Mouse (Mus musculus) limb, embryonic 15.5 days (tissue): ENCODE data around the gene Snx5. TPM values are rescaled to one million over a fixed set of nuclear protein-coding genes. Genes with fewer than 3 reads are reported as not detected.
A peak's percentile ranks its signal among the peaks of the same experiment; 100 is the strongest.

Experiments
- ATAC-seq: fragments of 200-750 bp; cut with Nextera tagmentation; 2 replicates; pipeline ENCODE4 v1.8.0; 2017; ENCODE audit warnings: low read depth, moderate TSS enrichment; ENCODE audit not compliant: insufficient number of reproducible peaks, low FRiP score, low TSS enrichment
- H3K27ac ChIP-seq: fragments of 300-500 bp; sonication (generic); 2 replicates; pipeline ENCODE4 v1.5.1; 2015; ENCODE audit warnings: moderate library complexity, mild to moderate bottlenecking, inconsistent platforms
- H3K27me3 ChIP-seq: fragments of 300-500 bp; sonication (generic); 2 replicates; pipeline ENCODE4 v1.6.1; 2015; ENCODE audit warnings: inconsistent platforms
- H3K36me3 ChIP-seq: fragments of 300-500 bp; sonication (generic); 2 replicates; pipeline ENCODE4 v1.6.1; 2015; ENCODE audit warnings: inconsistent platforms
- H3K4me1 ChIP-seq: fragments of 300-500 bp; sonication (generic); 2 replicates; pipeline ENCODE4 v1.6.1; 2015; ENCODE audit warnings: inconsistent platforms
- H3K4me2 ChIP-seq: fragments of 300-500 bp; sonication (generic); 2 replicates; pipeline ENCODE4 v1.6.1; 2015; ENCODE audit warnings: mild to moderate bottlenecking, inconsistent platforms
- H3K4me3 ChIP-seq: fragments of 300-500 bp; sonication (generic); 2 replicates; pipeline ENCODE4 v1.5.1; 2015; ENCODE audit warnings: mild to moderate bottlenecking, inconsistent platforms
- H3K9ac ChIP-seq: fragments of 300-500 bp; sonication (generic); 2 replicates; pipeline ENCODE4 v1.6.1; 2015; ENCODE audit warnings: inconsistent platforms
- H3K9me3 ChIP-seq: fragments of 300-500 bp; sonication (generic); 2 replicates; pipeline ENCODE4 v1.6.1; 2016; ENCODE audit warnings: inconsistent platforms
- WGBS: fragments of 180-500 bp; shearing (Covaris S2); methylation state at CpG from one replicate; pipeline ENCODE4 v1.1.7; 2015; 5-methylcytosine and 5-hydroxymethylcytosine counted together
- polyA plus RNA-seq: library from polyadenylated mRNA; unstranded; fragments of >200 nt; fragmentation: Nextera tagmentation; extraction: Ambion mirVana; gene quantifications from 2 replicates; pipeline ENCODE4 v1.2.1, GENCODE M21; 2015

The Snx5 gene
- polyA plus RNA-seq, 1 experiment from 2014 or later, result 120 TPM

DNA sequence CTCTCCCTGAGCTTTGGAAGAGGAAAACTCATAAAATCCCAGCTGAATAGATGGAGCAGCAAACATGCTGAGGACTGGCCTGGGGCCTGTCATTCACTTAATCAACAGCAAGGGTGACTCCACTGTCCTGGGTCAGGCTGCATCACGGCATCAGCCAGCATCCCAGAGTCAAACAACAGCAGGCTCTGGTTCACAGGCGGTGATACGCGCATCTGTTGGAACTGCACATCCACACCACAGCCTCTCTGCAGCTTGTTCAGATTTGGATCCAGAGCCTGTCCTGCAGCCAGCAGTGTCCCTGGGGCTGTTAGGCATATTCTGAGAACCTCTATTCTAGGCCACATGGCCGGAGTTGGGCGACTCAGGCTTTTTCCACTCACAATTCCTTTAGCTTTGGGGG, 32.4 kb downstream of the Snx5 start:
- peak; percentile 32; the same call in 1 of the 2 replicates for ATAC-seq
- Histone ChIP-seq H3K4me1 (peaks cover 35% of the 10 kb centered on the region), H3K9ac (no peak overlapping the region), H3K36me3 (no peaks in the 10 kb centered on the region), H3K9me3 (no peaks in the 10 kb centered on the region), H3K27ac (peak overlapping the region; percentile 83), H3K4me2 (no peak overlapping the region), H3K4me3 (no peak overlapping the region), H3K27me3 (no peaks in the 10 kb centered on the region)
- WGBS, result 49% methylated on average over 6 of the region's 6 CpGs

- no peak overlapping the region for H3K4me3 ChIP-seq
- peaks cover 35% of the 10 kb centered on the region for H3K4me1 ChIP-seq
- 57% methylated on average over 9 of the region's 9 CpGs for WGBS
- H3K4me2 ChIP-seq, result no peak overlapping the region
- H3K9ac ChIP-seq, result no peak overlapping the region
- H3K27ac ChIP-seq, result no peak overlapping the region
- no peaks in the 10 kb centered on the region for H3K9me3 ChIP-seq
- no peak for ATAC-seq
- H3K27me3 ChIP-seq, result no peaks in the 10 kb centered on the region
- H3K36me3 ChIP-seq, result no peaks in the 10 kb centered on the region
Measured at GRCm38 (mm10) chr2:144236791-144237584, 33.7 kb downstream of the Snx5 start.

- no peak for ATAC-seq
- no peak overlapping the region for H3K4me3 ChIP-seq
- no peaks in the 10 kb centered on the region for H3K9me3 ChIP-seq
- no peak overlapping the region for H3K27ac ChIP-seq
- H3K36me3 ChIP-seq, result no peaks in the 10 kb centered on the region
- 56% methylated on average over 3 of the region's 3 CpGs for WGBS
- H3K27me3 ChIP-seq, result no peaks in the 10 kb centered on the region
- peaks cover 35% of the 10 kb centered on the region for H3K4me1 ChIP-seq
- H3K4me2 ChIP-seq, result no peak overlapping the region
- no peak overlapping the region for H3K9ac ChIP-seq
Measured at GRCm38 (mm10) chr2:144235776-144236175, 34.9 kb downstream of the Snx5 start.

DNA sequence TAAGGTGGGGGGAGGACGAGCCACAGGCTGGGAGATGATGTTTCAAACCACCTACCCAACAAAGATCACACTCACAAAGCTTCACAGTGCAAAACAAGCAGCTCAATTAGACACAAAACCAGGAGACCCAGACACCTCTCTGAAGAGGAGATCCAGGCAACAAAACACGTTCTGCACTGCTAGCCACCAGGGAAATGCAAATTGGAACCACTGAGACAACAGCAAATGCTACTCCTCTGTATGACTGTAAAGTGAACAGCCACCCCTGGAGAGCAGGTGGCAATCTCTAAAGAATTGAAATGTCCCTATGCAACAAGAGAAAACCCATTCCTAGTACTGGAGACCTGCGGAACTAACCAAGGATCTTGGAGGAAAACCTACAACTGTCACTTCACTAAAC, 37.2 kb downstream of the Snx5 start:
- Histone ChIP-seq H3K27me3 (no peaks in the 10 kb centered on the region), H3K9ac (no peak overlapping the region), H3K4me3 (no peak overlapping the region), H3K4me2 (no peak overlapping the region), H3K9me3 (no peaks in the 10 kb centered on the region), H3K4me1 (peaks cover 20% of the 10 kb centered on the region), H3K36me3 (no peaks in the 10 kb centered on the region), H3K27ac (no peak overlapping the region)
- 66% methylated on average over 3 of the region's 3 CpGs for WGBS
- ATAC-seq, result no peak

- no peaks in the 10 kb centered on the region for H3K36me3 ChIP-seq
- H3K9ac ChIP-seq, result no peak overlapping the region
- WGBS, result 61% methylated on average over 5 of the region's 5 CpGs
- H3K27me3 ChIP-seq, result no peaks in the 10 kb centered on the region
- H3K4me2 ChIP-seq, result no peak overlapping the region
- no peak overlapping the region for H3K27ac ChIP-seq
- H3K9me3 ChIP-seq, result no peaks in the 10 kb centered on the region
- ATAC-seq, result no peak
- no peak overlapping the region for H3K4me3 ChIP-seq
- H3K4me1 ChIP-seq, result peaks cover 7% of the 10 kb centered on the region
Measured at GRCm38 (mm10) chr2:144231115-144231514, 39.6 kb downstream of the Snx5 start.

DNA sequence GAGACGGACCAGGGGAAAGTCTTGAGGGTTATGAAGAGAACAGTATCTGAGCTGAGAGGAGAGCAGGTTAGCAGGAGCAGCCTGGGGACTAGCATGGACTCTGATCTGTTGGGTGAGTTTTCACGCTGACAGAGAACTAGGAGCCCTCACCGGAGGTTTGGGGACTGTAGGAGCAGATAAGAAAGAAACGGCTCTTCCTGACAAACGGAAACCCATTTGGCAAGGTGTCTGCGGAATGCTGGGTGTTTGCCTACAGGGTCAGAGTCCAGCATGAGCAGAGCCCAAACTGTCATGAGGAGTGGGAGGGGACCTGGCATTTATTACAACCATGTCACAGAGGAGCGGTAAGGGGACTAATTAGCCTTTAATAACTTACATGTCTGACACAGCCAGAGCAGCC, 40.2 kb downstream of the Snx5 start:
- no peak for ATAC-seq
- H3K9me3 ChIP-seq, result no peaks in the 10 kb centered on the region
- H3K4me3 ChIP-seq, result no peak overlapping the region
- H3K4me2 ChIP-seq, result no peak overlapping the region
- H3K27me3 ChIP-seq, result no peaks in the 10 kb centered on the region
- peaks cover 2% of the 10 kb centered on the region; the same call in 1 of the 2 replicates for H3K4me1 ChIP-seq
- no peak overlapping the region for H3K9ac ChIP-seq
- H3K36me3 ChIP-seq, result no peaks in the 10 kb centered on the region
- WGBS, result 35% methylated on average over 7 of the region's 7 CpGs
- H3K27ac ChIP-seq, result no peak overlapping the region

DNA sequence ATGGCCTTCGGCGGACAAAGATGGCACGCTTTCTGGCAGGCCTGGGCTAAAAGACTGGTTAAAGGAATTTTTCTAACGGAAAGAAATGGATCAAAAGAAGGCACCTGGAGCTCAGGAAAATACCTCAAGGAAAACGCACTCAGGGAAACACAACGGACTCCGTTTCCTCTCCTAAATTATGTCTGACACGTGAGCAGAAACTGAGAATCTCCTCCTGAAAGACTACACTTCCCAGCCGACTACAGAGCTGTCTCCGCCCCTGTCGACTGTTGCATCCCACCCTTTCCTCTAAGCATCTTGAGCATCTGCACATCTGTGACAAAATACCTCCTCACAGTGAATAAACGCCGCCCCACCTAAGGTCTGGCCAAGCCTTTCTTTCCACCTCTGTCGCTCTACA, 41.1 kb downstream of the Snx5 start:
- no peak for ATAC-seq
- Histone ChIP-seq H3K4me3 (no peak overlapping the region), H3K36me3 (no peaks in the 10 kb centered on the region), H3K9ac (no peak overlapping the region), H3K9me3 (no peaks in the 10 kb centered on the region), H3K4me2 (no peak overlapping the region), H3K27ac (no peak overlapping the region), H3K4me1 (peaks cover 7% of the 10 kb centered on the region), H3K27me3 (no peaks in the 10 kb centered on the region)
- 72% methylated on average over 14 of the region's 14 CpGs for WGBS

- Histone ChIP-seq H3K9ac (no peak overlapping the region), H3K4me1 (peaks cover 9% of the 10 kb centered on the region), H3K4me2 (no peak overlapping the region)
Measured at GRCm38 (mm10) chr2:144228521-144229346, 42.0 kb downstream of the Snx5 start.

DNA sequence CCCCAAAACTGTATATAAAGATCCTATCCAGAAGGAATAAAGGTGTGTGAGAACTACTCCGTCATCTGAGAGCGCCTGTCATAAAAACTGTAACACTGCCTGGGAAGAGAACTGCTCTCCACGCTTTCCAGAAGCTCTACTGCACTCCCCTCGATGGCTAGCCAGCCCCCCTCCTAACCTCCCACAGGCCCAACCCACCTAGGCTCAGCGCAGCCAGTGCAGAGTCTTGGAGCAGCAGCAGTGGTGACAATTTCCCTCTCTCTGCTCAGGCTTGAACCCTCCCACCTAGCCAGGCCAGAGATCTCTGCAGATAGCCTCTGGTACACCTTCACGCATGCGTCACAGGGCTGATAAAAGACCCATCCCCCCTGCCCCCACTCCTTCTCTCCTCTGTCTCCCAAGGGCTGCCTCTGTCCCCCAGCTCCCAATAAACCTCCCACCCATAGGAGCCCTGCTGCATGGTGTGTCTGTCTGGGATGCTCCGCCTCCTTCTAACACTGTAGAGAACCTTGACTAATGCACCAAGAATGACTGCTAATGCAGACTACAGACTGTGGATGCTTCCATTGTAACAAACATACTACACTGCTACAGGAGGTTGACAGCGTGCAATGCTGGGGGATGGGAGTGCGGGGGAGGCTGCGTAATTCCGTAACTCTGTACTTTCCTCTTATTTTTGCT, 43.7 kb downstream of the Snx5 start:
- Histone ChIP-seq H3K4me3 (no peak overlapping the region), H3K9me3 (no peaks in the 10 kb centered on the region), H3K4me2 (no peak overlapping the region), H3K27ac (no peak overlapping the region), H3K9ac (no peak overlapping the region), H3K4me1 (peaks cover 9% of the 10 kb centered on the region), H3K27me3 (no peaks in the 10 kb centered on the region), H3K36me3 (no peaks in the 10 kb centered on the region)
- 0 out of 2 replicates have a peak, but pooled peaks have one; percentile 45 for ATAC-seq
- WGBS, result 79% methylated on average over 12 of the region's 12 CpGs

More at GRCm38 (mm10) chr2:144228521-144229346, 42.0 kb downstream of the Snx5 start:
- H3K36me3 ChIP-seq, result no peaks in the 10 kb centered on the region
- H3K4me3 ChIP-seq, result no peak overlapping the region
- no peaks in the 10 kb centered on the region for H3K9me3 ChIP-seq
- WGBS, result 67% methylated on average over 12 of the region's 12 CpGs
- no peaks in the 10 kb centered on the region for H3K27me3 ChIP-seq
- H3K27ac ChIP-seq, result no peak overlapping the region
- no peak for ATAC-seq

GRCm38 (mm10) chr2:144224351-144224750, 46.4 kb downstream of the Snx5 start:
- Histone ChIP-seq H3K4me2 (no peak overlapping the region), H3K9ac (no peak overlapping the region), H3K27me3 (no peaks in the 10 kb centered on the region), H3K9me3 (no peaks in the 10 kb centered on the region), H3K36me3 (no peaks in the 10 kb centered on the region), H3K4me1 (peaks cover 7% of the 10 kb centered on the region), H3K27ac (no peak overlapping the region), H3K4me3 (no peak overlapping the region)
- 37% methylated on average over 12 of the region's 12 CpGs for WGBS
- no peak for ATAC-seq

DNA sequence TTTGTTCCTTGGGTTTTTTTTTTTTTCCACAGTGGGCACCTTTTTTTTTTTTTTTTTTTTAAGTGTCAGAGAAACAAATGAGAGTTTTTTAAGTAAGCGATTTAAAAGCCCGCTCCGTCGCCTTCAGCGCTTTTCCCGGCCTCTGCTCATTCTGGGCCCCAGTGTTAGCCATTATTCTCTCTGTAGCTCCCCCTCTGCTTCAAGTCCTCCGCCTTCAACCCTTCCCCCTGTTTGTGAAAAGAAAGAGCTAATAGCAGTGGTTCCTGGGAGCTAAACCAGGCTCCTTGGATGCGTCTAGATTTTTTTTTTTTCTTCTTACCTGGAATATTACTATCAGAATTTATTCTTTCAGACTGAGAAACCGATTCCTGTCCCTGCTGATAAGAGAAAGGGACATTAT, 55.1 kb downstream of the Snx5 start:
- H3K4me2 ChIP-seq, result no peak overlapping the region

More for the DNA sequence above, 55.1 kb downstream of the Snx5 start:
- H3K9ac ChIP-seq, result no peak overlapping the region
- H3K4me3 ChIP-seq, result no peak overlapping the region
- H3K9me3 ChIP-seq, result no peaks in the 10 kb centered on the region
- H3K4me1 ChIP-seq, result peaks cover 11% of the 10 kb centered on the region; the same call in 1 of the 2 replicates
- 59% methylated on average over 9 of the region's 9 CpGs for WGBS
- H3K27me3 ChIP-seq, result no peaks in the 10 kb centered on the region
- no peak overlapping the region for H3K27ac ChIP-seq
- H3K36me3 ChIP-seq, result no peaks in the 10 kb centered on the region
- ATAC-seq, result no peak
